Mouse (Mus musculus) C2C12 (cell line): ENCODE data around the gene Krt33b. TPM values are rescaled to one million over a fixed set of nuclear protein-coding genes. Genes with fewer than 3 reads are reported as not detected.

Experiments
- H3K27me3 ChIP-seq: one replicate; pipeline ENCODE4 v1.6.1; 2011; ENCODE audit not compliant: control insufficient read depth, insufficient read depth, insufficient read length
- H3K36me3 ChIP-seq: one replicate; pipeline ENCODE4 v1.6.1; 2011; ENCODE audit not compliant: control insufficient read depth, insufficient read depth
- H3K4me3 ChIP-seq: one replicate; pipeline ENCODE4 v1.5.1; 2011; ENCODE audit warnings: mild to moderate bottlenecking, control low read depth; ENCODE audit not compliant: poor library complexity, insufficient read depth, severe bottlenecking
- H3K79me2 ChIP-seq: one replicate; pipeline ENCODE4 v1.6.1; 2011; ENCODE audit not compliant: control insufficient read depth, insufficient read depth
- H3K79me3 ChIP-seq: one replicate; pipeline ENCODE4 v1.6.1; 2011; ENCODE audit warnings: low read depth, control low read depth
- H3ac ChIP-seq: one replicate; pipeline ENCODE3; 2011; ENCODE audit warnings: low read depth; ENCODE audit not compliant: control insufficient read depth, insufficient read length
- CEBPB ChIP-seq: IDR thresholded peaks from one replicate; pipeline ENCODE4 v1.6.1; 2011; ENCODE audit warnings: low read depth, mild to moderate bottlenecking, control low read depth, moderate library complexity
- CTCF ChIP-seq: IDR thresholded peaks from one replicate; pipeline ENCODE4 v1.5.1; 2011; ENCODE audit not compliant: control insufficient read depth, insufficient read depth, insufficient read length
- FOSL1 ChIP-seq: IDR thresholded peaks from one replicate; pipeline ENCODE4 v1.8.0; 2011; ENCODE audit warnings: mild to moderate bottlenecking, low read length; ENCODE audit not compliant: poor library complexity, insufficient read depth, severe bottlenecking
- MAX ChIP-seq: IDR thresholded peaks from one replicate; pipeline ENCODE4 v1.6.1; 2011; ENCODE audit warnings: mild to moderate bottlenecking, control low read depth
- MYOD1 ChIP-seq: IDR thresholded peaks from one replicate; pipeline ENCODE4 v1.6.1; 2011; ENCODE audit warnings: low read depth; ENCODE audit not compliant: control insufficient read depth, insufficient read length
- MYOG ChIP-seq: IDR thresholded peaks from one replicate; pipeline ENCODE4 v1.6.1; 2011; ENCODE audit not compliant: control insufficient read depth, insufficient read length; ENCODE audit errors: extremely low read depth
- USF1 ChIP-seq: IDR thresholded peaks from one replicate; pipeline ENCODE4 v1.6.1; 2011; ENCODE audit warnings: low read depth, mild to moderate bottlenecking, control low read depth, moderate library complexity
- long read RNA-seq, 2 experiments: library from polyadenylated mRNA; unstranded; transcript quantifications; one replicate each; pipeline ENCODE4 v2.0.0; 2019 to 2020
- polyA plus RNA-seq: library from polyadenylated mRNA; unstranded; fragments of >200 nt; fragmentation: generic; extraction: Trizol; gene quantifications from one replicate; pipeline ENCODE4 v1.2.1, GENCODE M21; 2012; ENCODE audit warnings: missing spikeins

The Krt33b gene
- not detected for polyA plus RNA-seq
- long read RNA-seq, experiment 1: 0 reads
- long read RNA-seq, experiment 2: 0 reads

DNA sequence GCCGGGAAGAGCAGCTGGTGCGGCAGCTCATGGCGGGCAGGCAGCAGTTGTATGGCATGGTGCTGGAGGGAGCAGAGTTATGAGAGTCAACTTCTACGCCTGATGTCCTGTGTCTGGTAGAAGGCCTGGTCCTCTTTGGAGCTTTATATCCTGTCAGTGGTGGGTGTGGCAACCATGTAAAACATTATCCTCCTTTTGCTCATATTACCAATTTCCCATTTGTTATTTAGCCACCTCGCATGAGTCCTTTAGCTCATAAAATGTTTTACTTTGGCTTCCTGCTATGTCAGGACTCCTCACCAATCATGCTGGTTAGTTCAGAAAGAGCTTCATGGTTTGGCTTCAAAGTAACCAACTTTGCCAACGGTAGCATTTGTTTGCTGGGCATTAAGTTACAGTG lies at the start of gene Krt33b:
TSS of gene Krt33b (minus strand) at position 101 of the 400 bp plus-strand sequence.
- Histone ChIP-seq H3K36me3 (no peaks in the 10 kb centered on the region), H3K79me3 (no peaks in the 10 kb centered on the region), H3K4me3 (no peak within 1 kb of the TSS), H3K79me2 (no peaks in the 10 kb centered on the region), H3ac (no peak within 1 kb of the TSS), H3K27me3 (peaks cover 13% of the 10 kb centered on the region)
- TF ChIP-seq MAX (no peak), USF1 (no peak), FOSL1 (no peak), MYOD1 (no peak), MYOG (no peak), CTCF (no peak), CEBPB (no peak)

DNA sequence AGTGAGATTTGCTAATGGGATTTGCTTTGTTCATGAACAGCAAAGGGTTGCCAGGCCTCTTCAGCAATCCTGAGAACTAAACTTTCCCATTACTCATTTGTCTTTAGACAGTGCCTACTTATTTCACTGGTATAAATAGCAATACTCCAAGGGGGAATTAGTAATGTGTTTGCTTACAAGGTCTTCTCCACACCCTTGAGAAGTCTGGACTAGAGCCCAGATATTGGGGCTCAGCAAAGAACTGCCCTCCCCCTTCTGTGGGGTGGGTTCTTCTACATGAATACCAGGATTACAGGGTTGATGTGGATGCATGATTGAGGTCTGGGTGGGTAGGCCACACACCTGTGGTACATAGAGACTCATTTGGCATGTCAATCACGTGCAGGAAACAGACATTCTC lies 44.2 kb upstream of the Krt33b start:
- TF ChIP-seq CTCF: no peak
- TF ChIP-seq FOSL1: no peak
- no peak for TF ChIP-seq MAX
- TF ChIP-seq CEBPB: no peak
- no peak for TF ChIP-seq MYOG
- TF ChIP-seq USF1: no peak
- no peak for TF ChIP-seq MYOD1
- no peaks in the 10 kb centered on the region for H3K27me3 ChIP-seq
- H3ac ChIP-seq: no peak overlapping the region
- no peaks in the 10 kb centered on the region for H3K79me3 ChIP-seq
- H3K36me3 ChIP-seq: no peaks in the 10 kb centered on the region
- H3K4me3 ChIP-seq: no peak overlapping the region
- H3K79me2 ChIP-seq: no peaks in the 10 kb centered on the region

GRCm38 (mm10) chr11:100067293-100068036 lies 37.8 kb upstream of the Krt33b start:
- TF ChIP-seq USF1 (no peak), CTCF (no peak), MAX (peak; percentile 66), CEBPB (no peak)
- Histone ChIP-seq H3K79me3 (no peaks in the 10 kb centered on the region), H3K27me3 (no peaks in the 10 kb centered on the region), H3K79me2 (no peaks in the 10 kb centered on the region), H3K36me3 (no peaks in the 10 kb centered on the region), H3ac (no peak overlapping the region), H3K4me3 (no peak overlapping the region)

DNA sequence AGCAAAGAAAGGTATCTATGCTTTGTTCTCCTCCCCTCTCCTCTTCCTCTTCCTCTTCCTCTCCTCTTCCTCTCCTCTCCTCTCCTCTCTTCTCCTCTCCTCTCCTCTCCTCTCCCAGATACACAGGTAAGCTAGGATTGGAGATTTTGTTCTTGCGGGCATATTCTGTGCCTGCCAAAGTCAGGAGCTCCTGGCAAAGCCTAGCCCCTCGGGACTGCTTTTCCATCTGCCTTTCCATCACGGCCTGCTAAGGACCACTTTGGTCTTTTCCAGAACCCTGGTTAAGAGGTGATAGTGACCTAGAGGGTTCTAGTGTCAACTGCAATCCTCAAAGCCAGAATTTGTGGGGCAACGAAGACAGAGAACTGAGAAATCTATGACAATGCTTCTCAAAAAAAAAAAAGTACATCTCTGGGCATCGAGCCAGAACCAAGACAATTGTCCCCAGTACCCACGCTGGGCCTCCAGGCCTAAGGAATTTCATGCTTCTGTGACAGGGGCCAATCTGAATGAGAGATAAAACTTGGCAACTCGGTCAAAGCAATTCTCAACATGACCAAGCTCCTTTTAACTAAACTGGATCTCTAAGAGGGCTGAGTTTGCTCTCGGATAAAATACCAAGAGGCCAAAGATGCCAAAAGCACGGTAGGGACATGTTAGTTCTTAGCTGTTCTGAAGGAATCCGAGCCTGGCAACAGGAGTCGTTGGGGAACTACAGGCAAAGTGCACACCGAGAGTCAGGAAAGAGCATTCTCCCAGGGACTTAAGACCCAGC lies 36.8 kb upstream of the Krt33b start:
- no peaks in the 10 kb centered on the region for H3K27me3 ChIP-seq
- H3K4me3 ChIP-seq: no peak overlapping the region
- H3K79me2 ChIP-seq: no peaks in the 10 kb centered on the region
- H3K79me3 ChIP-seq: no peaks in the 10 kb centered on the region
- TF ChIP-seq CTCF (no peak), MAX (no peak)
- no peaks in the 10 kb centered on the region for H3K36me3 ChIP-seq
- no peak overlapping the region for H3ac ChIP-seq

DNA sequence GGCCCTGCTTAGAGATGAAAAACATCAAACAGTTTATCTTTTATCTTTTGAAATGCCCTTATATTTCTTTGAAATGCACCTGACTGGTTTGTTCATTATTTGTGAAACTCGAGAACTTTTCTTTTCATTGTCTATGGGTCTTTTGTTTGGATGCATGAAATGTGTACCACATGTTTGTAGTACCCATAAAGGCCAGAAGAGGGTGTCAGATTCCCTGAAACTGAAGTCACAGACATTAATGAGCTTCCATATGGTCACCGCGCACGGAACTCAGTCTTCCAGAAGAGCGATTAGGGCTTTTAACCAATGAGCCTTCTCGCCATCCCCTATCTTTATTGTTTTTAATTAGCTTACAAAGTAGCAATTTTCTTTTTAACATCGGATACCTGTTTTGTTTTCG lies 29.2 kb upstream of the Krt33b start:
- no peaks in the 10 kb centered on the region for H3K79me2 ChIP-seq
- no peak overlapping the region for H3ac ChIP-seq
- no peaks in the 10 kb centered on the region for H3K79me3 ChIP-seq
- TF ChIP-seq CTCF (no peak), CEBPB (no peak), FOSL1 (no peak), USF1 (no peak), MYOG (no peak), MAX (no peak)
- H3K4me3 ChIP-seq: no peak overlapping the region
- no peaks in the 10 kb centered on the region for H3K27me3 ChIP-seq
- H3K36me3 ChIP-seq: no peaks in the 10 kb centered on the region
